Mouse (Mus musculus): Measurements from ENCODE around the gene Pbp2. TPM values are rescaled to one million over a fixed set of nuclear protein-coding genes. Genes with fewer than 3 reads are reported as not detected.

The Pbp2 gene
- polyA plus RNA-seq, 1 experiment from 2014 or later, result not detected

DNA sequence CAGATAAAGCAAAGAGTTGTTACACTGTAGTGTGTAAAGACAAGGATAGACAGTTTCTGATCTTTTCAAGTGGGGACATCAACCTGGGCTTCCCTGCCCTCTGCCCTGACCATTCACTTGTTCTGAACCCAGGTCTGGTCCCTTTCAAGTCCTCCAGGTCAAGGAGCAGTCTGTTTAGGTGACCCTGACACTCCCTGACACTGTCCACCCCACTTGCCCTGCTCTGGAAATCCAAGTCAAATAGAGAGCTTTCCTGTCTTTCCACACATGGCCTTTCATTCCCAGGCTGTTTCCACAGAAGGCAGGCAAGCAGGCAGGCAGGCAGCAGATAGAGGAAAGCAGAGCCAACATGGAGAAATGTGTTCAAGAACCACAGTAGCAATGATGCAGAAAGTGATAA is 41.8 kb downstream of the Pbp2 start:
- Histone ChIP-seq H3K9ac (ENCODE audit: low read depth, low read length) (no peak overlapping the region), H3K4me3 (ENCODE audit: low read depth, low read length) (no peak overlapping the region), H3K4me1 (ENCODE audit: control insufficient read depth, insufficient read depth, low read length) (peaks cover 3% of the 10 kb centered on the region; the same call in 1 of the 2 replicates), H3K36me3 (ENCODE audit: control insufficient read depth, insufficient read depth, low read length) (no peaks in the 10 kb centered on the region), H3K27ac (ENCODE audit: low read length) (no peak overlapping the region), H3K27me3 (ENCODE audit: control insufficient read depth, insufficient read depth, low read depth, low read length) (no peaks in the 10 kb centered on the region), H3K9me3 (replicated peaks; ENCODE audit: control insufficient read depth, low read length, poor library complexity, severe bottlenecking) (no peaks in the 10 kb centered on the region), H3K4me2 (ENCODE audit: low read length) (no peak overlapping the region)
- no peak for ATAC-seq

GRCm38 (mm10) chr6:135267221-135267620 is 43.0 kb downstream of the Pbp2 start:
- H3K27me3 ChIP-seq (ENCODE audit: control insufficient read depth, insufficient read depth, low read depth, low read length), result no peaks in the 10 kb centered on the region
- ATAC-seq, result no peak
- 80% methylated on average over 3 of the region's 3 CpGs for WGBS

DNA sequence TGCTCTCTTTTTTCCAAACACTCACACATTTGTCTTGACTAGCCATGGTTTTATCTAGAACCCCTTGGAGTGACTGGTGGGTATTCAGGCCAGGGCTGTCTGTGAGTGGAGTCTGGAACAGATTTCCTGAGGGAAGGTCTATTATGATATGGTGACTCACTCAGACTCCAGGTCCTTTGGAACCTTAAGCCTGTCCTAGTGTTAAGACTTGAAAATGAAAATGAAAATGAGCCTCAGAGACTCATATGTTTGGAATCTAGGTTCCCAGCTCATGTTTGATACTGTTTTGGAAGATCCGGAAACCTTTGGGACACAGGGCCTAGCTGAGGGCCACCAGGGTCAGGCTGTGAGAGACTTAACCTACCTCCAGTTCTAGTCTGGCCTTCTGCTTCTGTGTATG is 44.1 kb downstream of the Pbp2 start:
- Histone ChIP-seq H3K9ac (ENCODE audit: low read depth, low read length) (no peak overlapping the region), H3K9me3 (replicated peaks; ENCODE audit: control insufficient read depth, low read length, poor library complexity, severe bottlenecking) (no peaks in the 10 kb centered on the region), H3K27me3 (ENCODE audit: control insufficient read depth, insufficient read depth, low read depth, low read length) (no peaks in the 10 kb centered on the region), H3K4me1 (ENCODE audit: control insufficient read depth, insufficient read depth, low read length) (peaks cover 3% of the 10 kb centered on the region; the same call in 1 of the 2 replicates), H3K27ac (ENCODE audit: low read length) (no peak overlapping the region), H3K36me3 (ENCODE audit: control insufficient read depth, insufficient read depth, low read length) (no peaks in the 10 kb centered on the region), H3K4me2 (ENCODE audit: low read length) (no peak overlapping the region), H3K4me3 (ENCODE audit: low read depth, low read length) (no peak overlapping the region)
- ATAC-seq, result no peak
- 96% methylated on average over 1 of the region's 1 CpGs for WGBS

More at GRCm38 (mm10) chr6:135267221-135267620, 43.0 kb downstream of the Pbp2 start:
- Histone ChIP-seq H3K27ac (ENCODE audit: low read length) (no peak overlapping the region), H3K4me1 (ENCODE audit: control insufficient read depth, insufficient read depth, low read length) (peaks cover 3% of the 10 kb centered on the region; the same call in 1 of the 2 replicates), H3K4me2 (ENCODE audit: low read length) (no peak overlapping the region), H3K9ac (ENCODE audit: low read depth, low read length) (no peak overlapping the region), H3K9me3 (replicated peaks; ENCODE audit: control insufficient read depth, low read length, poor library complexity, severe bottlenecking) (no peaks in the 10 kb centered on the region), H3K4me3 (ENCODE audit: low read depth, low read length) (no peak overlapping the region), H3K36me3 (ENCODE audit: control insufficient read depth, insufficient read depth, low read length) (no peaks in the 10 kb centered on the region)

DNA sequence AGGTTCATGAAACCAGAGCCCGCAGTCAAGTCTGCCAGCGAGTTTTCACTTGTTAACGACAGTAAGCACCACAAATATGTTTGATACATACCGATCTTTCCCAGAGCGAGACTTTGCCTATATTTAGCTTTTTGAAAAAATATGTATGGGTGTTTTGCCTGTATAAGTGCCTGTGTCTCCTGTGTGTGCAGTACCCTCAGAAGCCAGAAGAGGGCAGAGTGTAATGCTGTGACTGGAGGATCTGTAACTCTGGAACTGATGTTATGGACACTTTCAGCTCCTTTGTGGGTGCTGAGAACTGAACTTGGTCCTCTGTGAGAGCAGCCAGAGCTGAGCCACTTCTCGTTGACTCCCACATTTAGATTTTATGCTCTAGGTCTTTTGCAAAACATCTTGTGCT is 46.1 kb downstream of the Pbp2 start:
- Histone ChIP-seq H3K4me1 (ENCODE audit: control insufficient read depth, insufficient read depth, low read length) (no peaks in the 10 kb centered on the region), H3K4me3 (ENCODE audit: low read depth, low read length) (no peak overlapping the region), H3K27me3 (ENCODE audit: control insufficient read depth, insufficient read depth, low read depth, low read length) (no peaks in the 10 kb centered on the region), H3K9me3 (replicated peaks; ENCODE audit: control insufficient read depth, low read length, poor library complexity, severe bottlenecking) (no peaks in the 10 kb centered on the region), H3K9ac (ENCODE audit: low read depth, low read length) (no peak overlapping the region), H3K36me3 (ENCODE audit: control insufficient read depth, insufficient read depth, low read length) (no peaks in the 10 kb centered on the region), H3K27ac (ENCODE audit: low read length) (no peak overlapping the region), H3K4me2 (ENCODE audit: low read length) (no peak overlapping the region)
- WGBS, result 98% methylated on average over 6 of the region's 6 CpGs
- ATAC-seq, result no peak

DNA sequence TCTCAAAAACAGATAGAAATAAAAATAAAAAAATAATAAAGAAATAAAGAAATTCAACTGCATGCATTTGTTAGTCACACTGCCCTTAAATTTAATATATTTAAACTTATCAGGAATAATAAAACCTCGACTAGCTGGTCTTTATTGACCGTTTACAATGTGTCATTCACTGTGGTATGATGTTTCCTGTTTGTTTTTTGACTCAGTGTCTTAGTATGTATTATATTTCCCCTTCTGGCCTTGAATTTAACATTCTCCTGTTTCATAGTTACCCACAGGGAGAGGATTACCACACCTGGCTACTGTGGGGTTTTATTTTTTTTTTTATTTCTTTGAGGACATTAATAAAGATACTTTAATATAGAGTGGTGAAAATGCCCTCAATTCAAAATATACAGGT is 47.6 kb downstream of the Pbp2 start:
- Histone ChIP-seq H3K27ac (ENCODE audit: low read length) (no peak overlapping the region), H3K4me3 (ENCODE audit: low read depth, low read length) (no peak overlapping the region), H3K27me3 (ENCODE audit: control insufficient read depth, insufficient read depth, low read depth, low read length) (no peaks in the 10 kb centered on the region), H3K36me3 (ENCODE audit: control insufficient read depth, insufficient read depth, low read length) (no peaks in the 10 kb centered on the region), H3K9ac (ENCODE audit: low read depth, low read length) (no peak overlapping the region), H3K4me2 (ENCODE audit: low read length) (no peak overlapping the region), H3K9me3 (replicated peaks; ENCODE audit: control insufficient read depth, low read length, poor library complexity, severe bottlenecking) (no peaks in the 10 kb centered on the region), H3K4me1 (ENCODE audit: control insufficient read depth, insufficient read depth, low read length) (no peaks in the 10 kb centered on the region)
- ATAC-seq, result no peak
- WGBS, result 88% methylated on average over 2 of the region's 2 CpGs

GRCm38 (mm10) chr6:135261124-135261523 is 49.1 kb downstream of the Pbp2 start:
- Histone ChIP-seq H3K4me2 (ENCODE audit: low read length) (no peak overlapping the region), H3K9ac (ENCODE audit: low read depth, low read length) (no peak overlapping the region), H3K4me3 (ENCODE audit: low read depth, low read length) (no peak overlapping the region), H3K9me3 (replicated peaks; ENCODE audit: control insufficient read depth, low read length, poor library complexity, severe bottlenecking) (no peaks in the 10 kb centered on the region), H3K27me3 (ENCODE audit: control insufficient read depth, insufficient read depth, low read depth, low read length) (no peaks in the 10 kb centered on the region), H3K27ac (ENCODE audit: low read length) (no peak overlapping the region), H3K36me3 (ENCODE audit: control insufficient read depth, insufficient read depth, low read length) (no peaks in the 10 kb centered on the region), H3K4me1 (ENCODE audit: control insufficient read depth, insufficient read depth, low read length) (no peaks in the 10 kb centered on the region)
- ATAC-seq, result no peak
- 89% methylated on average over 9 of the region's 9 CpGs for WGBS

DNA sequence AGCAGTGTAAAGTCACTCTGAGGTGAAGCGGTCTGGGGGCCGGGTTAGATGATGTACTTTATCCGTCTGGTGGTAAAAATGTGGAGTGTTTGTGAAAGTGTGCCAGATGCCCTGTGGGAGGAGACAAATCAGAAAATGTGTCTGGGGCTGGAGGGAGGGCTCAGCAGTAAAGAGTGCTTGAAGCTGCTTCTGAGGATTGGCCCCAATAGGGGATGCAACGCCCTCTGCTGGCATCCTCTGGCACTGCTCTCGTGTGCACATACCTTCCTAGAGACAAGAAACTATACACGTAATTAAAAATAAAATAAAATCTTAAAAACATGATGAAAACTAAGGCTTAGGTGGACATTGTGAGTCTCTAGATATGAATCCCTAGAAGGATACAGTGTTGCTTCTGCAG is 49.8 kb downstream of the Pbp2 start:
- no peaks in the 10 kb centered on the region for H3K27me3 ChIP-seq (ENCODE audit: control insufficient read depth, insufficient read depth, low read depth, low read length)
- 94% methylated on average over 6 of the region's 6 CpGs for WGBS

More for the DNA sequence above, 49.8 kb downstream of the Pbp2 start:
- H3K4me1 ChIP-seq (ENCODE audit: control insufficient read depth, insufficient read depth, low read length), result no peaks in the 10 kb centered on the region
- no peak overlapping the region for H3K27ac ChIP-seq (ENCODE audit: low read length)
- H3K9ac ChIP-seq (ENCODE audit: low read depth, low read length), result no peak overlapping the region
- no peak overlapping the region for H3K4me2 ChIP-seq (ENCODE audit: low read length)
- H3K4me3 ChIP-seq (ENCODE audit: low read depth, low read length), result no peak overlapping the region
- no peaks in the 10 kb centered on the region for H3K36me3 ChIP-seq (ENCODE audit: control insufficient read depth, insufficient read depth, low read length)
- no peaks in the 10 kb centered on the region for H3K9me3 ChIP-seq (replicated peaks; ENCODE audit: control insufficient read depth, low read length, poor library complexity, severe bottlenecking)
- no peak for ATAC-seq

Other genes starting within 250 kb of the Pbp2 start
- 0.12 and 0.20 TPM in 2 replicates for gene Gprc5a, start 244.8 kb downstream of the Pbp2 start, polyA plus RNA-seq (2015; fragmentation: Nextera tagmentation; extraction: Ambion mirVana)
- gene Gprc5d, start 192.1 kb downstream of the Pbp2 start, polyA plus RNA-seq (2015; fragmentation: Nextera tagmentation; extraction: Ambion mirVana), result not detected in 2 replicates
- gene Fam234b, start 112.4 kb downstream of the Pbp2 start, polyA plus RNA-seq (2015; fragmentation: Nextera tagmentation; extraction: Ambion mirVana), result 123 and 139 TPM in 2 replicates
- 4.6 and 5.5 TPM in 2 replicates for gene Hebp1, start 112.4 kb downstream of the Pbp2 start, polyA plus RNA-seq (2015; fragmentation: Nextera tagmentation; extraction: Ambion mirVana)
- 0.25 TPM in 2 replicates for gene Gsg1, start 56.1 kb downstream of the Pbp2 start, polyA plus RNA-seq (2015; fragmentation: Nextera tagmentation; extraction: Ambion mirVana)
- gene Emp1, start 52.1 kb upstream of the Pbp2 start, polyA plus RNA-seq (2015; fragmentation: Nextera tagmentation; extraction: Ambion mirVana), result 7.5 TPM in 2 replicates

Measured in midbrain, embryonic 16.5 days (tissue).